Comparison of ENCODE assay signal across 20 mouse cellular contexts in the genomic region with DNA sequence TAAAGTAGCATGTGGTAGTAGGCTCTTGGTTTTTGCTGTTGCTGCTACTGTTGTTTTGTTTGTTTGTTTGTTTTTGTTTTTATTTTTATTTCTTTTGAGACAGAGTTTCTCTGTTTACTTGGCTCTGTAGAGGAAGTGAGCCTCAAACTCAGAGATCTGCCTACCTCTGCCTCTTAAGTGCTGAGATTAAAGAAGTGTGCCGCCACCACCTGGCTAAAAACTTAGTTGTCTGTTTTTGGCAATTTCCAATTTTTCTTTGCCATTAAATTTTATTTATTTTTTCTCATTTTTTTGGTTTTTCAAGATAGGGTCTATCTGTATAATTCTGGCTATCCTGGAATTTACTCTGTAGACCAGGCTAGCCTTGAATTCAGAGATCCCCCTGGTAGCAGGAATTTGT. TPM values are rescaled to one million over a fixed set of nuclear protein-coding genes. Genes with fewer than 3 reads are reported as not detected.
DNase-seq lines count a peak whose midpoint lies in the region; ATAC-seq and TF ChIP-seq lines count a peak whose summit lies in the region.
"Had no signal": no experiment of that assay in that cellular context is flagged by ENCODE, and none has a peak within 500 bp of the region (broad histone marks: within the 10 kb centered on the region; RNA-seq: fewer than 3 reads in every experiment).

No protein-coding gene starts in this region.

- WGBS in hindbrain, postnatal 0 days, result 90% methylated on average over 1 of the region's 1 CpGs
- 96% methylated on average over 1 of the region's 1 CpGs for WGBS in hindbrain, embryonic 14.5 days
- 85% methylated on average over 1 of the region's 1 CpGs for WGBS in midbrain, embryonic 14.5 days
- WGBS in midbrain, embryonic 10.5 days, result 95% methylated on average over 1 of the region's 1 CpGs

- H3K4me3 ChIP-seq in hindbrain, postnatal 0 days (ENCODE audit: low read length), result no peak overlapping the region
- no peak overlapping the region for H3K4me3 ChIP-seq in hindbrain, embryonic 14.5 days (replicated peaks; ENCODE audit: low read length)
- no peak overlapping the region for H3K4me3 ChIP-seq in midbrain, embryonic 14.5 days (replicated peaks; ENCODE audit: low read depth, low read length)
- H3K4me3 ChIP-seq in midbrain, embryonic 10.5 days, result no peak overlapping the region
- H3K4me3 ChIP-seq: embryonic facial prominence, embryonic 12.5 days; stomach, embryonic 15.5 days had no signal

- no peak overlapping the region for H3K4me2 ChIP-seq in hindbrain, postnatal 0 days (ENCODE audit: low read depth, low read length)
- no peak overlapping the region for H3K4me2 ChIP-seq in hindbrain, embryonic 14.5 days (replicated peaks)
- no peak overlapping the region for H3K4me2 ChIP-seq in midbrain, embryonic 14.5 days (ENCODE audit: low read length)
- H3K4me2 ChIP-seq: embryonic facial prominence, embryonic 12.5 days; stomach, embryonic 15.5 days had no signal

- no peak overlapping the region for H3K27ac ChIP-seq in hindbrain, postnatal 0 days
- no peak overlapping the region for H3K27ac ChIP-seq in hindbrain, embryonic 14.5 days
- no peak overlapping the region for H3K27ac ChIP-seq in midbrain, embryonic 14.5 days (replicated peaks; ENCODE audit: low read depth, low read length)
- no peak overlapping the region for H3K27ac ChIP-seq in midbrain, embryonic 10.5 days (replicated peaks)
- H3K27ac ChIP-seq: embryonic facial prominence, embryonic 12.5 days; liver, embryonic 14.5 days; stomach, embryonic 15.5 days had no signal

- H3K27me3 ChIP-seq in hindbrain, postnatal 0 days (ENCODE audit: insufficient read depth, low read length), result no peaks in the 10 kb centered on the region
- no peaks in the 10 kb centered on the region for H3K27me3 ChIP-seq in hindbrain, embryonic 14.5 days (ENCODE audit: control insufficient read depth, insufficient read depth, low read length)
- no peaks in the 10 kb centered on the region for H3K27me3 ChIP-seq in midbrain, embryonic 14.5 days (ENCODE audit: control insufficient read depth, insufficient read depth, low read length)
- no peaks in the 10 kb centered on the region for H3K27me3 ChIP-seq in midbrain, embryonic 10.5 days (ENCODE audit: low read depth, poor library complexity, severe bottlenecking)
- H3K27me3 ChIP-seq: embryonic facial prominence, embryonic 12.5 days; stomach, embryonic 15.5 days had no signal

- no peaks in the 10 kb centered on the region for H3K4me1 ChIP-seq in hindbrain, postnatal 0 days (ENCODE audit: insufficient read depth, low read length)
- H3K4me1 ChIP-seq in hindbrain, embryonic 14.5 days (replicated peaks; ENCODE audit: control insufficient read depth, insufficient read depth, low read length), result no peaks in the 10 kb centered on the region
- no peaks in the 10 kb centered on the region for H3K4me1 ChIP-seq in midbrain, embryonic 14.5 days (ENCODE audit: control insufficient read depth, insufficient read depth, low read length)
- H3K4me1 ChIP-seq in midbrain, embryonic 10.5 days, result peaks cover 14% of the 10 kb centered on the region
- H3K4me1 ChIP-seq: embryonic facial prominence, embryonic 12.5 days; stomach, embryonic 15.5 days had no signal

- H3K36me3 ChIP-seq in hindbrain, postnatal 0 days (ENCODE audit: insufficient read depth, low read length), result no peaks in the 10 kb centered on the region
- no peaks in the 10 kb centered on the region for H3K36me3 ChIP-seq in hindbrain, embryonic 14.5 days (replicated peaks; ENCODE audit: control insufficient read depth, insufficient read depth)
- no peaks in the 10 kb centered on the region for H3K36me3 ChIP-seq in midbrain, embryonic 14.5 days (ENCODE audit: control insufficient read depth, insufficient read depth, low read length)
- H3K36me3 ChIP-seq in midbrain, embryonic 10.5 days, result no peaks in the 10 kb centered on the region
- H3K36me3 ChIP-seq: embryonic facial prominence, embryonic 12.5 days; G1E; stomach, embryonic 15.5 days had no signal

- DNase-seq in adrenal gland, postnatal 14 days, result peak; percentile 12
- no peak for DNase-seq in adrenal gland, adult (ENCODE audit: inconsistent age in 2 of 2, low spot score in 1 of 2)
- peak; percentile 39 for DNase-seq in hindbrain, postnatal 0 days (ENCODE audit: low spot score)
- no peak for DNase-seq in hindbrain, embryonic 14.5 days (ENCODE audit: low spot score)
- DNase-seq in midbrain, embryonic 14.5 days, result peak; percentile 28
- DNase-seq in midbrain, embryonic 10.5 days (ENCODE audit: low spot score), result no peak
- DNase-seq in frontal cortex, postnatal 14 days (ENCODE audit: low spot score in 2 of 2), result no peak
- DNase-seq in right cerebral cortex, postnatal 4 days, result no peak
- DNase-seq: adrenal gland, adult 2 months; cerebellum, adult 9-10 months; gastrocnemius, postnatal 10 days; kidney, adult 9 months; right cerebral cortex, postnatal 25 days; thymus, adult 2 months had no signal

- H3K9me3 ChIP-seq in hindbrain, postnatal 0 days (ENCODE audit: low read length), result no peaks in the 10 kb centered on the region
- H3K9me3 ChIP-seq in hindbrain, embryonic 14.5 days (ENCODE audit: control insufficient read depth, low read length), result no peaks in the 10 kb centered on the region
- no peaks in the 10 kb centered on the region for H3K9me3 ChIP-seq in midbrain, embryonic 14.5 days (ENCODE audit: control insufficient read depth, low read length)
- no peaks in the 10 kb centered on the region for H3K9me3 ChIP-seq in midbrain, embryonic 10.5 days (replicated peaks)
- H3K9me3 ChIP-seq: embryonic facial prominence, embryonic 12.5 days; G1E; stomach, embryonic 15.5 days had no signal

- ATAC-seq in hindbrain, postnatal 0 days, result no peak
- ATAC-seq in hindbrain, embryonic 14.5 days (ENCODE audit: low FRiP score), result no peak
- no peak for ATAC-seq in midbrain, embryonic 14.5 days (ENCODE audit: low FRiP score, low TSS enrichment)
- ATAC-seq: inflammation-experienced regulatory T-cells, adult 6 months; midbrain, embryonic 16.5 days had no signal

- H3K9ac ChIP-seq in hindbrain, postnatal 0 days (replicated peaks; ENCODE audit: low read length), result no peak overlapping the region
- no peak overlapping the region for H3K9ac ChIP-seq in hindbrain, embryonic 14.5 days
- H3K9ac ChIP-seq in midbrain, embryonic 14.5 days (replicated peaks; ENCODE audit: low read length), result no peak overlapping the region
- H3K9ac ChIP-seq: embryonic facial prominence, embryonic 12.5 days; liver, embryonic 14.5 days; stomach, embryonic 15.5 days had no signal

- peak; percentile 34 for TF ChIP-seq CTCF in hindbrain, postnatal 0 days (IDR thresholded peaks at IDR 0.05; ENCODE audit: low read depth)

RNA-seq across cellular contexts. Expression of a gene that starts 59.3 kb away (rescaled TPM):
- 62.6 and 63.0 TPM in 2 replicates for total RNA-seq in adrenal gland, postnatal 14 days (2021)
- 55.7 and 70.5 TPM in 2 replicates for total RNA-seq in hindbrain, postnatal 0 days (2014; rRNA removed)
- polyA plus RNA-seq in hindbrain, postnatal 0 days (2015; fragmentation: Nextera tagmentation; extraction: Ambion mirVana), result 44.9 and 45.5 TPM in 2 replicates
- 94.8 and 97.2 TPM in 2 replicates for polyA plus RNA-seq in hindbrain, embryonic 14.5 days (2014; fragmentation: Nextera tagmentation; extraction: Ambion mirVana)
- polyA plus RNA-seq in midbrain, embryonic 14.5 days (2014; fragmentation: Nextera tagmentation; extraction: Ambion mirVana), result 57.9 and 106 TPM in 2 replicates
- 78.3 and 93.7 TPM in 2 replicates for polyA plus RNA-seq in midbrain, embryonic 10.5 days (2016; fragmentation: Nextera tagmentation; extraction: Ambion mirVana)

Comparison
In these comparisons a context has a peak if more than half of its experiments do, and no peak if none do; other contexts are left out.
1. DNase-seq: peak in adrenal gland, postnatal 14 days (single experiment), hindbrain, postnatal 0 days (single experiment) and midbrain, embryonic 14.5 days (single experiment); none in adrenal gland, adult (0 of 2), hindbrain, embryonic 14.5 days (single experiment), midbrain, embryonic 10.5 days (single experiment), frontal cortex, postnatal 14 days (0 of 2) and right cerebral cortex, postnatal 4 days (single experiment).